Mouse (Mus musculus): Measurements from ENCODE around the gene Inhbb. TPM values are rescaled to one million over a fixed set of nuclear protein-coding genes. Genes with fewer than 3 reads are reported as not detected.

The Inhbb gene
- total RNA-seq (2021): 1 to 10 TPM in 1 of 2 experiments, under 1 TPM in 1; 0.64 to 1.7 TPM
- long read RNA-seq, experiment 1, full-length matches to known transcripts: 1 of 1 reads
- long read RNA-seq, experiment 1, partial matches to known transcripts: 0 of 1 reads
- long read RNA-seq, experiment 1, other reads (novel, unspliced or antisense): 0 of 1 reads
- long read RNA-seq, experiment 2, full-length matches to known transcripts: 3 of 3 reads
- long read RNA-seq, experiment 2, partial matches to known transcripts: 0 of 3 reads
- long read RNA-seq, experiment 2, other reads (novel, unspliced or antisense): 0 of 3 reads

DNA sequence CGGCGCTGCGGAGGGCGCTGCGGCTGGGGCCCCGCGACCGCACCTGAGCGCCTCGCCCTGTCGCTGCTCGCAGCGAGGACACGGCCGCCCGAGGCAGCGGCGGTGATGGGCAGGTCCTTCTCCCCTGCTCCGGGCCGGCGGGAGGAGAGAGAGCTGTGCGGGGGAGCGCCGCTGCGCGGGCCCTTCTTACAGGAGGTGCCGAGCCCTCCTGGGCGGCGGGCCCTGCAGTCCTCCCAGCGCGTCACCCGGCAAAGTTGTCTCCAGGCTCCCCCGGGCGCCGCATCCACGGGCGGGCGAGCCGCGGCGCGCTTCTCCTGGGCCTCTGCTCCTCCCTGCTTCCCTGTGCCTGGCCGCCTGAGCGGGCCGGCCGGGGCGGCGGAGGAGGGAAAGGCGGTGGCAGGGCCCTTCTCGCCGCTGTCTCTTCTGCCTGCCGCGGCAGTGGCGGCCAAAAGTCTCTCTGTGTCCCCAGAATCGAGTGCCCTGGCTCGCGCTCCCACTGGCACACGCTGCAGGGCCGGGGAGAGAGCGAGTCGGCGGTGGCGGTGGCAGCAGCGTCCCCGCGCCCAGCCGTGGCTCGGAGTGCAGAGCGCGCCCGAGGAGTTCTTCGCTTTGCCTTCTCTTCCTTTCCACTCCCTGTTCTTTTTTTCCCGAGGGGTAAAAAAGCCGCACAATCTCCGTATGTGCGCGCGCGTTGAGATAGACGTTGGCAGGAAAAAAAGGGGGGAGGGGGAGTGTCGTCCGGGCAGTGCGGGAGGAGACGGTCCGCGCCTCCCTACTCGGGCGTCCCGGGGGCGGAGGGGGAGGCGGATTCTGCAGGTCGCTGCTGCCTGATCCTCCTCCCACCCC is at the start of gene Inhbb:
TSS of gene Inhbb (minus strand) at position 673 of the 846 bp plus-strand sequence.
- peak in 1 of 2 experiments; percentile 42 for DNase-seq (ENCODE audit: low spot score in 2 of 2)

DNA sequence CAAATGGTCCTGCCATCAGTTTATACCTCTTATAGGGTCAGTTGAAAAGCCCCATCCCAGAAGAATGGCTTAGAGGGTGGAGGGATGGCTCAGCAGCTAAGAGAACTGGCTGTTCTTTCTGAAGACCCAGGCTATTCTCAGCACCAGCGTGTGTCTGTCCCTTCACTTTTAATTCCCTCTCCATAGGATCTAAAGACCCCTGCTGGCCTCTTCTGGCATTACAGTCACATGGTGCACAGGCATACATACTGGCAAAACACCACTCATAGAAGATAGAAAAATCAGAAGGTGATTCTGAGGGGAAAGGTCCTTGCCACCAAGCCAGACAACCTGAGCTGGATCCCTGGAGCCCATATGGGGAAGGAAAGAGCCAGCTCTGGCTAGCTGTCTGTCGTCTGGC is 41.3 kb upstream of the Inhbb start:
- peak in 1 of 2 experiments; percentile 48 for DNase-seq (ENCODE audit: low spot score in 2 of 2)

DNA sequence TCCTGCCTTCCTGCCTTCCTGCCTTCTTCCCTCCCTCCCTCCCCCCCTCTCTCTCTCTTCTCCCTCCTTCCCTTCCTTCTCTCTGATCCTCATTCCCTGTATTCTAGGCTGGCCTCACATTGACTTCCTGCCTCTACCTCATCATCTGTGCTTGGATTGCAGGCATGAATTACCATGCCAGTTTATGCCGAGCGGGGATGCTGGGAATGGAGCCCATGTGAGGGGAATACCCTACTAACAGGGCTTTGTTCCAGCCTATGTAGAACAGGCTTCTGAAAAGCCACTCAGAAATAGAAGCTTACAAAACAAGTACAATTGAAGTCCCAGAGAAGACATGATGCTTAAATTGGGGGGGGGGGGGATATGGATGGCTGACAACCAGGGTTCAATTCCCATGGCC is 38.0 kb upstream of the Inhbb start:
- DNase-seq (ENCODE audit: low spot score in 2 of 2): no peak

DNA sequence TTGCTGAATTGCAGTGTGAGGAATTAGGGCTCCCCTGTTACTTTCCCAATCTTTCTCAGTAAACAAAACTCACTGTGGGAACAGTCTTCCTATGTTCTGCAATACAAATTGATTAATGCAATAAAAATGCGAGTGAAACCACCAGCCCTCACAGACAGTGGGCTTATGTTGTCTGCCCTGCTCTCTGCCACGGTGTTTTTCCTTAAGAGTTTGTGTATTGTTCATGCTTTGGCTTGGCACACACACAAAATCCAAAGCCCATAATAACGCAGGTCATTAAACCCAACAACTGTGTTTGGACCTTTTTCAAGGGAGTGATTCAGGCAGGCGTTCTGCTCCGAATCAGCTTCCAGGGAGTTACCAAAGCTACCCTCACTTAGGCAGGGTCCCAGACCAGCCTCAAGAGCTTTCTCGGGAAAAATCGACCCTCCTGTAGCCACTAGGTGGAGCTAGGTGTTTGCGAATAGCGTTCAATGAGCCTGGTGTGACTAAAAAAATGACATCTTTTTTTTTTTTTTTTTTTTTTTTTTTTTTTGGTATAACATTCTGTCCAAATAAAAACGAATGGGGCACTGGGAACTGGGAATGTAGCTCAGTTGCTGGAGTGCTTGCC is 36.1 kb upstream of the Inhbb start:
- peak in 1 of 2 experiments; percentile 59 for DNase-seq (ENCODE audit: low spot score in 2 of 2)

DNA sequence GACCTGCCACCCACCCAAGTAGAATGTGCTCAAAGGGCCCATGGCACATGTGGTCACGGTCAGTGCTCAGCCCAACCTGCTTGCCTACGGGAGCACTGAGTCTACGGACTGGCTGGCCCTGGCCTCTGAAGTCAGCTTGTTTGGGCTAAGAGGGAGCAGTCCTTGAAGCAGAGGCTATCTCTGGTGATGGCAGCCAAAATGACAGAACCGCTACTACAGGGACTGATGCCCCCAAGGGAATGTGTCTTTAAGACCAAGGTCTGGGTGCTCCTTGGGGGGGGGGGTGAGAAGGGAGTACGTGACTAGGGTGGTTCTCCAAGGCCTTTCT is 35.4 kb upstream of the Inhbb start:
- DNase-seq (ENCODE audit: low spot score in 2 of 2): no peak

DNA sequence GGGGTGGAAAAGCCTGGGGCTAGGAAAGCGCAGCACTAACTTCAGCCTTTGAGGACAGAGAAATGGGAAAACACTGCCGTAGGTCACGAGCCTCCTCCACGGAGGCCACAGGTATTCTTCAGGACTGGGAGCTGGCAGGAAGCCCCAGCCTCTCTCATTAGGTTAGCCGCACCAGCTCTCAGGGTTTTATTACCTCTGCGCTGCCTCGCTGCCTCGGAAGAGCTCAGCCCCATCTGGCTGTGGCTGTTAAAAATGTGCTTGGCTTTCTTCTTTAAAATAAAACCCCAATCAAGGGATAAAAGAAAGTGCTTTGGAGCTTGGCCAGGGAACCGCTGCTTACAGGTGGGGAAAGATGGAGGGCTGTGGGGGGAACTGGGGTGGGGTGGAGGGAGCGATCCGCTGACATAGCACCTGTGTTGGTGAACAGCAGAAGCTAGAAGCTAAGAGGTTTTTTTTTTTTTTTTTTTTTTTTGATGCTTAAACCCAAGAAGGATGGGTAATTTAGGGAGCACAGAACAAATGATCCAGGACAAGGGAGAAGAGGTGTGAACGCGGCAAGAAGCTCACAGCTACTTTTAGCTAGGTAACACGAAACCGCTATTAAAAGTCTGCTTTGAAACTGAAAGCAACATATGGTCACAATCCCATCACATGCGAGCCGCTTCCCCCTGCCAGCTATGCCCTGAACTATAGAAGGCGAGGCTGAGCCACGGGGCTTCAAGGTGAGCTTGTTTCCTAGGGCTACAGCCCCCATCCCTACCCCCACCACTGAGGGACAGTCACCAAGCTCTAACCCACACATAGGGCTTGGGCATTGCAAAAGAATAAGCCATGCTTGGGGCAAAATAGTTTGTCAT is 34.9 kb upstream of the Inhbb start:
- DNase-seq (ENCODE audit: low spot score in 2 of 2): no peak

DNA sequence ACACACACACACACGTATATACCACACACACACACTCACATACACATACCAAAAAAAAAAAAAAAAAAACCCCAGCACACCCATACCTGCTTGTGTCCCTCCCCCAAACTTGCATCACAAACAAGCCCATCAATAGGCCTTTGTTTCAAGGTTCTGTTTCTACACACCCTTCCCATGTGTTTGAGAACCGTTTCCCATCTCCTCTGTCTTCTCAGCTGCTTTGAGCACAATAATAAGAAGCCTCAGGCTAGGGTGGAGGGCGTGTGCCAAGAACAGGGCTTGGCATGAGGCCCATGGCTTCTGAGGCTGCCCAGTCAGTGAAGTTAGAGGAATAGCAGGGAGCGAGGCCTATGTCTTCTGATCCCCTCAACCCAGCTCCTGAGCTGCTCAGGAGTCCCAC is 31.7 kb upstream of the Inhbb start:
- DNase-seq (ENCODE audit: low spot score in 2 of 2): peak in 1 of 2 experiments; percentile 32

DNA sequence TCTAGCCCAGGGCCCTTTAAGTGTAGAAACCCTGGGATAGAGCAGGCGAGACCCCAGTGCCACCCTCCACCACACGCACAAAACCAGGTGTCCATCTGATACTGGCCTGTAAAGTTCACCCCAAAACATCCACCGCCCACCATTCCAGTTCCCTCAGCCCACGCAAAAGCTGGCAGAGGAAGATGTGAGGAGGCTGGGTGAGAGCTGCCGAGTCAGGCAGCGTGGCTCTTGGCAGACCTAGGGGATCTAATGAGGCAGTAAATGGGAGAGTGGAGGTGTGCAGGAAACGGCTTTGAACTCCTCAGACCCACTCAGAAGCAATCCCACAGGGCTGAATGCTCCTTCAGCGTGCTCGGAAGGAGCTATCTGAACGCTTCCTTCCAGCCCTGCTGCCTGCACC is 29.4 kb upstream of the Inhbb start:
- DNase-seq (ENCODE audit: low spot score in 2 of 2): no peak

DNA sequence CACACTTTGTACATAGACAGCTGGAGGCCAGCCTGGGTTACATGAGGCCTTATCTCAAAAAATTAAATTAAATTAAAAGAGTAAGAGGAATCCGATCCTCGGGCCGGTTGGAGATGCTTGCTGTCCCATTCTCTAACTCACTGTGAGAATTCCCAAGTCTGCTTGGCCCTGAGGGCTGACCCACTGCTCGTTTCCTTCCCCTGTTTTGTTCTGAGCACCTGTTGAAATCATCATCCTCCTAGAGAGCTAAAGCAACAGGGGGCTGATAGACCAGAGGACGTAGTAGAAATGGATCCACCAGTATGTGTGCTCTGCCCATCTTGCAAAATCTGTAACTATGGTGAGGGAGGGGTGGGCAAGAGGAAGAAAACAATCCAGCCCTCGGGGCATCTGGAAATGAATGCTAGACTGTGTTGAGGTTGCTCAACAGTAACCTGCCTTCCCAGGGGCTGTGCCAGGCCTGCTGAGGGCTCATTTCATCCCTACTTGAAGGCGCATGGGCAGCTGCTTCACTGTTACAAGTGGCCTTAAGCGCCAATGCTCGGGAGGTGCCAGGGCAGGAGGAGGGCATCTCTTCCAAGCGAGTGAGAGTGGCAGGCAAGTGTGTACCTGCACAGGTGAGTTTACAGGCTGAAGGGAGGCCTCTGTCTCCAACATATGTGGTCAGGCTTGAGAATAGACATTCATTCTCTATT is 28.8 kb upstream of the Inhbb start:
- DNase-seq (ENCODE audit: low spot score in 2 of 2): no peak

DNA sequence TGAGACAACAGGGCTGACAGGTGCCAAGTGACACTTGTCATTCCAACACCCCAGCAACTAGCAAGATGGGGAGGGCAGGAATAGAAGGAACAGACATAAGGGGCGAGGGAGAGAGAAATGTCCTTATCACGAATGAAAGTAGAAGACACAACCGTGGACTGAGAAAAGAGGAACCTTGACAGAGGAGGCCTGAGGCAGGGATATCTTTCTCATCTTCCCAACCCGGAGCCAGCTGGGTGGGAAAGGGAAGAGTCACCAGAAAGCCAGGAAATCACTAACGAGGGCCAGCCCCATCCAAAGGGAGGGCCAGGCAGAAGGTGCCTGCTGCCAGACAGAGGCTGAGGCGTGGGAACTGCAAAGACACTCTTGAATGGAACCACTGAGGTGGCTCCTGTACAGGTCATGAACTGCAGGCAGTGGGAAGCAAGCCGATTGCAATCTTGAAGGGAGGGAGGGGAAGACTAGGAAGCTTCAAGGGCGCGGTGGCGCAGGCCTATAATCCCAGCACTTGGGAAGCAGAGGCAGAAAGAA is 24.8 kb upstream of the Inhbb start:
- DNase-seq (ENCODE audit: low spot score in 2 of 2): no peak

DNA sequence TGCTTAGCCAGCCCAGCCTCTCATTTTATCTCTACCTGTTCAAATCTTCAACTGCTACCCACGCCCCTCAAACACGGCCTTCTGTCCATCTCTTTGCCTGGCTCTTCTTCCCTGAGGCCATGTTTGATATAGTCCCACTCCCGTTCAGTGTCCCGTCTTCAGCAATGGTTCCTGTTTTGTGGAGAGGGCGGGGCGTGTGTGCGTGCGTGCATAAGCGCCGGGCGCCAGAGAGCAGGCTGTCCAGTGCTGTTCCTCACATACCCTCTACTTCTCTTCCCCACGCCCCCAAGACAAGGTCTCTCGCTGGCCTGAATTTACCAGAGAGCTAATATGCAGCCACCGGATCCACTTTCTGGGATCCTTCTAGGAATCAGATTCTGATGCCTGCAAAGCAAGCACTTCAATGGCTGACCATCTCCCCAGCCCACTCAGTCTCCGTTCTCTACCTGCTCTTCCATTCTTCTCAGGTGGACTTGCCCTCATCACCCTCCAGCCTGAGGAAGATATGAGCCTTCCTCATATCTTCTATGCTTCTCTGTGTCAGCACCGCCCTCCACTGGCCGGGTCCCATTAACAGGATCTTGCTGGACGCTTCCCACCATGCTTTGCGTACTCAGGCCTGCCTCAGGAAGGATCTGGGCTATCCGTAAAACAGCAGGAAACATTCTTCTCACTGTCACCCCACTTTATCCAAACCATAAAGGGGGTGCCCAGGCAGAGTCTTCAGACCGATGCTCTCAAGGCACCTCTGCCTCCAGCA is 21.7 kb upstream of the Inhbb start:
- DNase-seq (ENCODE audit: low spot score in 2 of 2): no peak

DNA sequence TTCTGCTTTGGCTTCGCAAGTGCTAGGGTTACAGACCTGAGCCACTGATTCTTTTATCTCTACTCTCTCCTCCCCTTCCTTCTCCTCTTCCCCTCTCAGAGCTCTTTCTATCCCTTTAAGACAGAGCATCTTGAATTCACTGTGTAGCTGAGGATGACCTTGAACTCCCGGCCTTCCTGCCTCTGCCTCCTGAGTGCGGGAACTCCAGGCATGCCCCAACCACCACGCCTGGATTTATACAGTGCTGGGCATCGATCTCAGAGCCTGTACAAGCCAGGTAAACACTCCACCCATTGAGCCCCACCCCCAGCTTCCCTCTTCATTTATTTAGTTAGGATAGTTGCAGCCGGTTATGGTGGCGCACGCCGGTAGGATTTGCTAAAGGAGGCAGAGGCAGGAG is 20.9 kb upstream of the Inhbb start:
- DNase-seq (ENCODE audit: low spot score in 2 of 2): no peak

DNA sequence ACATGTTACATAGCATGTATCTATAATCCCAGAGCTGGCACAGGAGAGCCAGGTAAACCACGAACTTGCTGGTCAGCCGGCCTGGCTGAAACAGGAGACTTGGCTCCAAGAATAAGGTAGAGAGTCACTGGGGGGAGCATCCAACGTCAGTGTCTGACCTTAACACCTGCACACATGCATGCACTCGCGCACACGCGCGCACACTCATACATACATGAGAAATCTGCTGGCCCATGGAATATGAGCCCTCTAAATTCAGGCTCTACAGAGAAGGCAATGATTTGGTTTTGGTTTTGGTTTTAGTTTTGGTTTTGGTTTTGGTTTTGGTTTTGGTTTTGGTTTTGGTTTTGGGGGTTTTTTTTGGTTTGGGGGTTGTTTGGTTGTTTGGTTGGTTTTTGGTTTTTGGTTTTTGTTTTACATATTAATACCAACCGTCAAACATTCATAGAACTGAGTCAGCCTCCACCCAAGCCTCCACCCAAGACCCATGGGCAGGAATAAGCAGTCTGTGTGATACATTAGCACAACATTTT is 16.1 kb upstream of the Inhbb start:
- DNase-seq (ENCODE audit: low spot score in 2 of 2): no peak

DNA sequence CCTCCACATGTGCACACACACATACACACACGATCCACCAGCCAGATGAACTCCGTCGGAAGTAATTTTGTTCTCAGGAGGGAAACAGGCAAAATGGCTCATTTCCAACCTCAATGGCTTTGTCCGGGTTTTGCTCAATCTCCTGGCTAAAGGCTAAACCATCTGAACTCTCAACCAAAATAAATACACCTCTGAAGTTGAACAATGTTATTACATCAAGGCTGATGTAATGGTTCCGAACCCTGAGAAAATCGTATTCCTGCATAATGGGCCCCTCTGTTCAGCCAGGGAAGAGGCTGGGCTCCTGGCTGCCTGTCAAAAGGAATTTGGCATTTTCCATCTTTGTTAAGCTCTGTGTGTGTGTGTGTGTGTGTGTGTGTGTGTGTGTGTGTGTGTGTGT is 15.4 kb upstream of the Inhbb start:
- no peak for DNase-seq (ENCODE audit: low spot score in 2 of 2)

DNA sequence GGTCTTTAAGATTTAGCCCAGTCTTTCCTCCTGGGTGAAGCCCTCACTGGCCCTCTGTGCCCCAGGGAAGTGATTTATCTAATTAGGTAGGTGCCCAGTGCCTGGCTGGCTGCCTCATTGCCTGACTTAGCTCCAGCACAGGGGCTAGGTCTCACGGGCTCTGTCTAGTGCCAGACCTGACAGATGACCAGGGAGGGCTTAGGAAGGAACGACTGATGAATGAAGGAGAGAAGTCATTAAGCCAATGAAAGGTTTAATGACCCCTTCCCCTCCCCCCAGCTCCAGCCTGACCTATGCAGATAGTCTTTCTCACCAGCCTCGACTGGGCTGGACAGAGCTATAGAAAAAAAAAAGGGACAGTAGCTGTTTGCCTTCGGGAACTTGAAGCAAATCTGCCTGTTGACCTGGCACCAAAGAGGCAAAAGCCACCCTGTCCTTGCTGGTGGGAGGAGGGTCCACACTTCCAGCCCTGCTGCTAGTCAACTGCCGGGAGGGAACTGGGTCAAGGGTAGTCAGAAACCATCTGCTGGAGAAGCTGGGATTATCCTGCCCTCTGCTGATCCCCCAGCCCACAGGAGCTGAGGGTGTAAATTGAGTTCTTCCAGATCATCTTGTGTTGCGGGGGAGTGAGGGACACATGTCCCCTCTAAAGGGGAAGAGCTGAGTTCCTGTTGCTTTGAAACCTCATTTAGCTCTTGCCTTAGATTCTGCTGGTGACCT is 2.3 kb upstream of the Inhbb start:
- no peak for DNase-seq (ENCODE audit: low spot score in 2 of 2)

DNA sequence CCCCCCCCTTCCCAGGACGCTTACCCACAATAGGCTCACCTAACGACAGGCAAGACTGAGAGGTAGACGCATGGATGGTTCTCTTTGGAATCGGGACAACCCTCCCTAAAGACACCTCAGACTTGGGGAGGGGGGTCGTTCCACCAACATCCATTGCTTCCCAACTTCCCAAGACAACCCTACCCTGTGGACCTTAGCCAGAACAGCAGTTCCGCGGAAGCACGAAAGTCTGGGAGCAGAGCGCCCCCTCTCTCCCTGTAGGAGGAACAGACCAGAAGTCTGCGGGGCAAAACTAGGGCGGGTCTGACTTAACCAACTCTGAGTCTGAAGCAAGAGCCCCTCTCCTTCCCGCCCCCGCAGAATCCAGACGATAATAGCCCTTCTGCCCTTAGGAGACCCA is 1.5 kb upstream of the Inhbb start:
- peak in 1 of 2 experiments; percentile 49 for DNase-seq (ENCODE audit: low spot score in 2 of 2)

DNA sequence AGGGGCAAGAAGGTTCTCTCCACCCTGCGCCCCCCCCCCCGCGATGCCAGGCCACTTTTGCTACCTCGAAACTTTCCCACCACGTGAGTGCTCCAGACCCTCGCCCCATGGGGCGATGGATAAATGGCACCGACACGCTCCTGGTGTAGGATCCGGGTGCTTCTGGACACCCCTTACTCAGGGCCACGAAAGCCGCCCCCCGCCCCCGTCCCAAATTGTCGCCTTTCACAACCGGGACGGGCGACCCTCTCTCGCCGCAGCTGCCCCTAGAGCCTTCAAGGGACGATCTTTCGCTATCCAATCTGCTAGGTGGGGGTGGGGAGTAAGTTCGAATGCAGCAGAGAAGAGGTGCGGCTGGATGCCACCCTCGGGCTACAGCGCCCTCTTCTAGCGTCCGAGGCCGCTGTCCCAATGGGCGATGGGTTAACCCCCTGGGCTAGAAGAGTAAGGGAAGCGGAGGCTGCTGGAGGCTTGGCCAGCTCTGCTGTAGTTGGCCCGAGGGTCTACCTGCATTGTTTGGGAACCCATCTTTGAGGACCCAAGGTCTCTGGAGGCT is 490 bp upstream of the Inhbb start:
- DNase-seq (ENCODE audit: low spot score in 2 of 2): no peak

DNA sequence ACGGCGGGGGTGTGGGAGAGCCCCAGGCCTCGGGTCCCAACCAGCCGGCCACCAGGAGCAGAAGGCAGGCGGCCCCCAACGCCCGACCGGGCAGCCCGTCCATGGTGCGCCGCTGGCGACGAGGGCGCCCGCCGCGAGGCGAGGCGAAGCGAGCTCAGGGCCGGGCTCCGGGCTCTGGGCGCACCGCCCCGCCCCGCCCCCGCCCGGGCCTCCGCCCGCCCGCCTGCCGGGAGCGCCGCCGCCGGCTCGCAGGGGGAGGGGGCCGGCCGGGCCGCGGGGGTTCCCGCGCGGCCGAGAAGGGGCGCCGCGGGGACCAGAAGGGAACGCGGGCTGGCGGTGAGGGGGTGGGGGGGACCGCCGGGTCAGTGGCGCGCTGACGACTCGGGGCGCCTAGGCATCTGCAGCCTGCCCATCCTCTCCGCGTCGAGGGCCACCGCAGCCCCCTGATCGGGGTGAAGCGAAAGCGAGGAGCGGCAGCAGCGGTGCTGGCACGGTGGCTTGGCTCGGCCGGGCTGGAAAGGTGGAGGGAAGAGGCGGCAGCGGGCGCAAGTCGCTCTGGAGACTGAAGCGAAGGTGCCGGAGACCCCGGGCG is 968 bp downstream of the Inhbb start:
- DNase-seq (ENCODE audit: low spot score in 2 of 2): peak in 1 of 2 experiments; percentile 33

All from gastrocnemius, postnatal 4 days (tissue).